Mouse (Mus musculus) heart, postnatal 10 days (tissue): ENCODE measurements around the gene Orc1. TPM values are rescaled to one million over a fixed set of nuclear protein-coding genes. Genes with fewer than 3 reads are reported as not detected.

ENCODE experiments used
- DNase-seq, 2 experiments: peaks; one replicate each; pipeline ENCODE4 v3.0.0; 2021
- intact Hi-C: fragments of 180-260 bp; cut with DNase I; formaldehyde crosslinking; loops from one replicate; pipeline ENCODE4 v1.15.1; 2025
- total RNA-seq, 2 experiments: library from RNA; stranded (reverse); gene quantifications; 2 replicates each; pipeline ENCODE4 v1.2.3; 2021

Orc1 gene
- total RNA-seq, 2 experiments from 2014 or later: 0.96 to 1.3 TPM

- DNase-seq: peak in 1 of 2 experiments; percentile 25
- intact Hi-C loops: no loop called here
These were observed 54.5 kb downstream of the Orc1 start for GRCm38 (mm10) chr4:108633703-108634102.

GRCm38 (mm10) chr4:108634696-108635095, 55.5 kb downstream of the Orc1 start:
- DNase-seq: no peak
- intact Hi-C loops: no loop called here

- DNase-seq: no peak
- intact Hi-C loops: no loop called here
These were observed 55.9 kb downstream of the Orc1 start for GRCm38 (mm10) chr4:108635101-108635500.

GRCm38 (mm10) chr4:108637721-108638120, 58.5 kb downstream of the Orc1 start:
- DNase-seq: no peak
- intact Hi-C loops: no loop called here

- intact Hi-C loops: no loop called here
- no peak for DNase-seq
These were observed 59.5 kb downstream of the Orc1 start for GRCm38 (mm10) chr4:108638752-108639151.

GRCm38 (mm10) chr4:108664407-108664806, 85.2 kb downstream of the Orc1 start:
- DNase-seq: peak in 1 of 2 experiments; percentile 21
- intact Hi-C loops: no loop called here

Other genes with a start within 250 kb of the Orc1 start
- gene Shisal2a, start 196.1 kb upstream of the Orc1 start, total RNA-seq: not detected
- 10 to 100 TPM; 22.3 to 22.6 TPM for gene Gpx7, start 172.5 kb upstream of the Orc1 start, total RNA-seq
- 10 to 100 TPM; 41.0 to 43.8 TPM for gene Tut4, start 120.0 kb upstream of the Orc1 start, total RNA-seq
- gene Prpf38a, start 87 bp upstream of the Orc1 start, total RNA-seq: 10 to 100 TPM; 28.6 to 28.8 TPM
- gene Cc2d1b, start 40.5 kb downstream of the Orc1 start, total RNA-seq: 10 to 100 TPM; 21.6 to 21.7 TPM
- gene 3110021N24Rik, start 140.2 kb downstream of the Orc1 start, total RNA-seq: under 1 TPM; 0.29 to 0.47 TPM
- gene Zfyve9, start 201.4 kb downstream of the Orc1 start, total RNA-seq: 10 to 100 TPM; 24.0 to 26.8 TPM